Mouse (Mus musculus) MEL (cell line): Measurements from ENCODE around the gene Zbtb38. TPM values are rescaled to one million over a fixed set of nuclear protein-coding genes. Genes with fewer than 3 reads are reported as not detected.

Experiments
- DNase-seq: peaks from one replicate; pipeline ENCODE4 v3.0.0; 2011; ENCODE audit warnings: low read depth, low spot score
- H3K27ac ChIP-seq: 2 replicates; pipeline ENCODE4 v1.5.1; 2012; ENCODE audit warnings: low read depth, mild to moderate bottlenecking, control low read depth, low read length, moderate library complexity; ENCODE audit not compliant: control insufficient read depth
- H3K27me3 ChIP-seq, 2 experiments: fragments of 150-350 bp in 1 of 2; sonication (generic) in 1 of 2; 2 replicates each; pipeline ENCODE4 v1.6.1; 2012; ENCODE audit warnings: low read length in 2 of 2, mild to moderate bottlenecking in 2 of 2, improper control_type of control experiment in 1 of 2, moderate library complexity in 1 of 2; ENCODE audit not compliant: insufficient read depth in 2 of 2, control insufficient read depth in 1 of 2
- H3K36me3 ChIP-seq, 2 experiments: 2 replicates each; pipeline ENCODE4 v1.6.1; 2012 to 2014; ENCODE audit warnings: low read length in 2 of 2, improper control_type of control experiment in 1 of 2, inconsistent platforms in 1 of 2, mild to moderate bottlenecking in 1 of 2; ENCODE audit not compliant: insufficient read depth in 2 of 2, control insufficient read depth in 1 of 2
- H3K4me1 ChIP-seq, 2 experiments: fragments of 150-350 bp in 1 of 2; sonication (generic) in 1 of 2; 2 replicates each; pipeline ENCODE4 v1.6.1; 2012; ENCODE audit warnings: low read length in 2 of 2, improper control_type of control experiment in 1 of 2, mild to moderate bottlenecking in 1 of 2; ENCODE audit not compliant: insufficient read depth in 2 of 2, control insufficient read depth in 1 of 2
- H3K4me3 ChIP-seq, 2 experiments: fragments of 150-350 bp in 1 of 2; sonication (generic) in 1 of 2; 2 replicates each; pipeline ENCODE4 v1.5.1; 2012; ENCODE audit warnings: low read depth in 2 of 2, low read length in 2 of 2, mild to moderate bottlenecking in 2 of 2, moderate library complexity in 2 of 2, control low read depth in 1 of 2, improper control_type of control experiment in 1 of 2; ENCODE audit not compliant: control insufficient read depth in 1 of 2, insufficient read depth in 1 of 2
- H3K79me2 ChIP-seq: 2 replicates; pipeline ENCODE4 v1.6.1; 2012; ENCODE audit warnings: mild to moderate bottlenecking, low read length, moderate library complexity; ENCODE audit not compliant: control insufficient read depth, poor library complexity, insufficient read depth
- H3K9ac ChIP-seq: 2 replicates; pipeline ENCODE4 v1.6.1; 2012; ENCODE audit warnings: low read depth, mild to moderate bottlenecking, control low read depth, low read length, moderate library complexity; ENCODE audit not compliant: control insufficient read depth, poor library complexity, severe bottlenecking
- H3K9me3 ChIP-seq: fragments of 150-350 bp; sonication (generic); replicated peaks from 2 replicates; pipeline ENCODE4 v1.6.1; 2012; ENCODE audit warnings: mild to moderate bottlenecking, low read length, improper control_type of control experiment, moderate library complexity; ENCODE audit not compliant: insufficient read depth
- BHLHE40 ChIP-seq: IDR thresholded peaks from 2 replicates; pipeline ENCODE4 v1.6.1; 2012; ENCODE audit warnings: low read depth, mild to moderate bottlenecking, inconsistent platforms, low read length, improper control_type of control experiment, borderline replicate concordance
- CHD1 ChIP-seq: IDR thresholded peaks from 2 replicates; pipeline ENCODE4 v1.6.1; 2012; ENCODE audit warnings: low read depth, mild to moderate bottlenecking, inconsistent platforms, low read length, improper control_type of control experiment
- CHD2 ChIP-seq: IDR thresholded peaks from 2 replicates; pipeline ENCODE4 v1.6.1; 2011; ENCODE audit warnings: low read length, improper control_type of control experiment
- CTCF ChIP-seq, 3 experiments: IDR thresholded peaks in 2 of 3; conservative IDR thresholded peaks in 1 of 3; 2 replicates each; pipeline ENCODE4 v1.5.1; 2011 to 2012; ENCODE audit warnings: low read length in 3 of 3, low read depth in 2 of 3, mild to moderate bottlenecking in 2 of 3, improper control_type of control experiment in 1 of 3, inconsistent platforms in 1 of 3, mixed read lengths in 1 of 3, moderate library complexity in 1 of 3; ENCODE audit not compliant: control insufficient read depth in 1 of 3, insufficient read depth in 1 of 3, poor library complexity in 1 of 3, severe bottlenecking in 1 of 3
- E2F4 ChIP-seq: IDR thresholded peaks from 2 replicates; pipeline ENCODE4 v1.6.1; 2011; ENCODE audit warnings: low read depth, low read length, improper control_type of control experiment, borderline replicate concordance
- ELF1 ChIP-seq: IDR thresholded peaks from 2 replicates; pipeline ENCODE4 v1.6.1; 2014; ENCODE audit warnings: low read depth, mild to moderate bottlenecking, inconsistent platforms, low read length, improper control_type of control experiment, moderate library complexity
- EP300 ChIP-seq, 2 experiments: IDR thresholded peaks; 2 replicates each; pipeline ENCODE4 v1.6.1; 2011; ENCODE audit warnings: improper control_type of control experiment in 2 of 2, low read length in 2 of 2, low read depth in 1 of 2, mild to moderate bottlenecking in 1 of 2
- ETS1 ChIP-seq: IDR thresholded peaks from 2 replicates; pipeline ENCODE4 v1.6.1; 2012; ENCODE audit warnings: low read depth, mild to moderate bottlenecking, inconsistent platforms, low read length, improper control_type of control experiment, moderate library complexity
- GABPA ChIP-seq: IDR thresholded peaks from 2 replicates; pipeline ENCODE4 v1.6.1; 2012; ENCODE audit warnings: low read depth, mild to moderate bottlenecking, inconsistent platforms, low read length, improper control_type of control experiment, moderate library complexity
- GATA1 ChIP-seq: IDR thresholded peaks from 2 replicates; pipeline ENCODE4 v1.6.1; 2011; ENCODE audit warnings: low read depth, low read length, improper control_type of control experiment
- HCFC1 ChIP-seq: IDR thresholded peaks from 2 replicates; pipeline ENCODE4 v1.6.1; 2012; ENCODE audit warnings: low read depth, mild to moderate bottlenecking, inconsistent platforms, low read length, improper control_type of control experiment, moderate library complexity
- JUND ChIP-seq: IDR thresholded peaks from 2 replicates; pipeline ENCODE4 v1.6.1; 2011; ENCODE audit warnings: low read depth, mild to moderate bottlenecking, improper control_type of control experiment, low read length
- KAT2A ChIP-seq: conservative IDR thresholded peaks from 2 replicates; pipeline ENCODE4 v1.6.1; 2012; ENCODE audit warnings: low read depth, low read length, improper control_type of control experiment, inconsistent platforms
- MAFK ChIP-seq: IDR thresholded peaks from 2 replicates; pipeline ENCODE4 v1.6.1; 2011; ENCODE audit warnings: low read depth, mild to moderate bottlenecking, low read length, improper control_type of control experiment, borderline replicate concordance
- MAX ChIP-seq: IDR thresholded peaks from 2 replicates; pipeline ENCODE4 v1.6.1; 2011; ENCODE audit warnings: low read length, improper control_type of control experiment
- MAZ ChIP-seq: IDR thresholded peaks from 2 replicates; pipeline ENCODE4 v1.6.1; 2012; ENCODE audit warnings: low read depth, mild to moderate bottlenecking, inconsistent platforms, low read length, improper control_type of control experiment
- MEF2A ChIP-seq: IDR thresholded peaks from 2 replicates; pipeline ENCODE4 v1.6.1; 2014; ENCODE audit warnings: low read depth, mild to moderate bottlenecking, inconsistent platforms, low read length, improper control_type of control experiment; ENCODE audit not compliant: poor library complexity, insufficient replicate concordance, severe bottlenecking; ENCODE audit errors: extremely low read depth
- MXI1 ChIP-seq: IDR thresholded peaks from 2 replicates; pipeline ENCODE4 v1.6.1; 2011; ENCODE audit warnings: mild to moderate bottlenecking, low read depth, low read length, improper control_type of control experiment
- MYB ChIP-seq: IDR thresholded peaks from 2 replicates; pipeline ENCODE4 v1.6.1; 2011; ENCODE audit warnings: mild to moderate bottlenecking, low read depth, low read length, improper control_type of control experiment
- MYC ChIP-seq: IDR thresholded peaks from 2 replicates; pipeline ENCODE4 v1.6.1; 2011; ENCODE audit warnings: low read depth, mild to moderate bottlenecking, low read length, improper control_type of control experiment, moderate library complexity
- NELFE ChIP-seq: IDR thresholded peaks from 2 replicates; pipeline ENCODE4 v1.6.1; 2011; ENCODE audit warnings: low read depth, low read length, improper control_type of control experiment
- NRF1 ChIP-seq: IDR thresholded peaks from 2 replicates; pipeline ENCODE4 v1.6.1; 2014; ENCODE audit warnings: low read depth, mild to moderate bottlenecking, inconsistent platforms, low read length, improper control_type of control experiment, moderate library complexity; ENCODE audit not compliant: poor library complexity, insufficient read depth, severe bottlenecking
- POLR2A ChIP-seq, 2 experiments: IDR thresholded peaks; 2 replicates each; pipeline ENCODE4 v1.6.1; 2011 to 2012; ENCODE audit warnings: low read length in 2 of 2, mild to moderate bottlenecking in 2 of 2, control low read depth in 1 of 2, improper control_type of control experiment in 1 of 2, low read depth in 1 of 2, moderate library complexity in 1 of 2; ENCODE audit not compliant: control insufficient read depth in 1 of 2, insufficient read depth in 1 of 2, poor library complexity in 1 of 2
- POLR2AphosphoS2 ChIP-seq: IDR thresholded peaks from 2 replicates; pipeline ENCODE4 v1.6.1; 2011; ENCODE audit warnings: low read length, improper control_type of control experiment
- POLR2AphosphoS5 ChIP-seq: IDR thresholded peaks from 2 replicates; pipeline ENCODE4 v1.6.1; 2012; ENCODE audit warnings: low read depth, borderline replicate concordance, mild to moderate bottlenecking, inconsistent platforms, low read length, moderate library complexity, mixed read lengths
- RAD21 ChIP-seq: IDR thresholded peaks from 2 replicates; pipeline ENCODE4 v1.6.1; 2011; ENCODE audit warnings: mild to moderate bottlenecking, low read depth, low read length, improper control_type of control experiment
- RCOR1 ChIP-seq: IDR thresholded peaks from 2 replicates; pipeline ENCODE4 v1.6.1; 2012; ENCODE audit warnings: low read depth, mild to moderate bottlenecking, inconsistent platforms, low read length, improper control_type of control experiment
- SIN3A ChIP-seq: IDR thresholded peaks from 2 replicates; pipeline ENCODE4 v1.6.1; 2012; ENCODE audit warnings: low read length, improper control_type of control experiment, inconsistent platforms
- SMC3 ChIP-seq: IDR thresholded peaks from 2 replicates; pipeline ENCODE4 v1.6.1; 2011; ENCODE audit warnings: low read depth, low read length, improper control_type of control experiment
- TAL1 ChIP-seq: IDR thresholded peaks from 2 replicates; pipeline ENCODE4 v1.6.1; 2012; ENCODE audit warnings: mild to moderate bottlenecking, inconsistent platforms, low read length, moderate library complexity, mixed read lengths
- TBP ChIP-seq: IDR thresholded peaks from 2 replicates; pipeline ENCODE4 v1.8.0; 2011; ENCODE audit warnings: low read depth, low read length, improper control_type of control experiment
- TCF12 ChIP-seq: IDR thresholded peaks from 2 replicates; pipeline ENCODE4 v1.6.1; 2014; ENCODE audit warnings: low read depth, mild to moderate bottlenecking, inconsistent platforms, low read length, improper control_type of control experiment, moderate library complexity
- UBTF ChIP-seq: IDR thresholded peaks from 2 replicates; pipeline ENCODE4 v1.6.1; 2012; ENCODE audit warnings: low read depth, mild to moderate bottlenecking, inconsistent platforms, low read length, improper control_type of control experiment, moderate library complexity, borderline replicate concordance; ENCODE audit not compliant: insufficient read depth
- USF1 ChIP-seq: IDR thresholded peaks from 2 replicates; pipeline ENCODE4 v1.6.1; 2014; ENCODE audit warnings: low read depth, mild to moderate bottlenecking, inconsistent platforms, low read length, improper control_type of control experiment, moderate library complexity
- USF2 ChIP-seq, 2 experiments: IDR thresholded peaks; 2 replicates each; pipeline ENCODE4 v1.6.1; 2011 to 2012; ENCODE audit warnings: improper control_type of control experiment in 2 of 2, low read length in 2 of 2, borderline replicate concordance in 1 of 2, inconsistent platforms in 1 of 2, low read depth in 1 of 2, mild to moderate bottlenecking in 1 of 2; ENCODE audit not compliant: insufficient read depth in 1 of 2
- ZC3H11A ChIP-seq: IDR thresholded peaks from 2 replicates; pipeline ENCODE4 v1.6.1; 2012; ENCODE audit warnings: low read depth, mild to moderate bottlenecking, inconsistent platforms, low read length, improper control_type of control experiment
- ZMIZ1 ChIP-seq: IDR thresholded peaks from 2 replicates; pipeline ENCODE4 v1.6.1; 2012; ENCODE audit warnings: low read depth, mild to moderate bottlenecking, inconsistent platforms, low read length, improper control_type of control experiment, moderate library complexity
- ZNF384 ChIP-seq: IDR thresholded peaks from 2 replicates; pipeline ENCODE4 v1.6.1; 2012; ENCODE audit warnings: low read depth, mild to moderate bottlenecking, inconsistent platforms, low read length, improper control_type of control experiment
- polyA plus RNA-seq, 2 experiments: library from polyadenylated mRNA; stranded (reverse) in 1 of 2; unstranded in 1 of 2; fragments of >175 nt in 1 of 2; fragments of >200 nt in 1 of 2; gene quantifications; 2 replicates each; pipeline versions ENCODE4 v1.2.1 to v1.2.4; 2012; ENCODE audit warnings: low replicate concordance in 2 of 2, low read depth in 1 of 2; ENCODE audit not compliant: insufficient read length in 2 of 2, insufficient read depth in 1 of 2, missing spikeins in 1 of 2
- total RNA-seq: library from RNA; depleted of rRNA; stranded (reverse); fragments of 300-350 nt; gene quantifications from 2 replicates; pipeline ENCODE4 v1.2.3, GENCODE M21; 2012

Zbtb38 gene
- total and polyA plus RNA-seq, 3 experiments = 10.9 to 65.0 (median 12.2) TPM

- H3K4me3 ChIP-seq = 0 out of 4 replicates have a peak overlapping the region, but pooled peaks of 1 of the 2 experiments have one; percentile 5
- DNase-seq = peak; percentile 94
- no peaks in the 10 kb centered on the region; the same call in 1 of the 2 replicates for H3K79me2 ChIP-seq
- peaks cover 0 to 43% of the 10 kb centered on the region in 2 experiments; a peak in 2 of 4 replicates for H3K36me3 ChIP-seq
- peaks cover 17 to 37% of the 10 kb centered on the region in 2 experiments for H3K4me1 ChIP-seq
- H3K9ac ChIP-seq = no peak overlapping the region; the same call in 1 of the 2 replicates
- H3K27me3 ChIP-seq = no peaks in the 10 kb centered on the region
- H3K9me3 ChIP-seq = no peaks in the 10 kb centered on the region
- peak overlapping the region; percentile 74 for H3K27ac ChIP-seq
- TF ChIP-seq E2F4 = no peak
- TF ChIP-seq CHD2 = no peak
- no peak for TF ChIP-seq SMC3
- TF ChIP-seq MAZ = no peak
- TF ChIP-seq POLR2AphosphoS5 = no peak
- TF ChIP-seq ZC3H11A = no peak
- TF ChIP-seq BHLHE40 = peak; percentile 67; the same call in 1 of the 2 replicates
- peak; percentile 77; the same call in 1 of the 2 replicates for TF ChIP-seq MYC
- TF ChIP-seq HCFC1 = 0 out of 2 replicates have a peak, but pooled peaks have one; percentile 10
- no peak for TF ChIP-seq NRF1
- TF ChIP-seq RCOR1 = peak; percentile 93
- no peak for TF ChIP-seq GABPA
- peak; percentile 65 for TF ChIP-seq SIN3A
- peak; percentile 82 to 86 for TF ChIP-seq EP300 (IDR thresholded peaks at IDR 0.05; ENCODE audit: low read depth in 1 of 2, low read length in 2 of 2)
- 0 out of 2 replicates have a peak, but pooled peaks have one; percentile 6 for TF ChIP-seq MEF2A
- no peak for TF ChIP-seq UBTF
- no peak for TF ChIP-seq USF1
- TF ChIP-seq ZNF384 = no peak
- TF ChIP-seq TBP = peak; percentile 47; the same call in 1 of the 2 replicates
- TF ChIP-seq MAFK = no peak
- TF ChIP-seq USF2 (IDR thresholded peaks at IDR 0.05; ENCODE audit: borderline replicate concordance in 1 of 2, insufficient read depth in 1 of 2, low read depth in 1 of 2, low read length in 2 of 2) = no peak
- no peak for TF ChIP-seq POLR2AphosphoS2
- TF ChIP-seq JUND = no peak
- TF ChIP-seq CTCF (IDR thresholded peaks at IDR 0.05 in 2 of 3, conservative IDR thresholded peaks at IDR 0.05 in 1 of 3; ENCODE audit: control insufficient read depth in 1 of 3, insufficient read depth in 1 of 3, low read depth in 2 of 3, low read length in 3 of 3, poor library complexity in 1 of 3, severe bottlenecking in 1 of 3) = no peak
- TF ChIP-seq MYB = no peak
- TF ChIP-seq GATA1 = peak; percentile 75
- no peak for TF ChIP-seq ELF1
- peak; percentile 84 for TF ChIP-seq ETS1
- no peak for TF ChIP-seq CHD1
- peak; percentile 74 for TF ChIP-seq MAX
- TF ChIP-seq MXI1 = peak; percentile 80
- no peak for TF ChIP-seq KAT2A
- no peak for TF ChIP-seq POLR2A (IDR thresholded peaks at IDR 0.05; ENCODE audit: control insufficient read depth in 1 of 2, insufficient read depth in 1 of 2, low read depth in 1 of 2, low read length in 2 of 2, poor library complexity in 1 of 2)
- TF ChIP-seq RAD21 = no peak
- TF ChIP-seq TAL1 = no peak
- peak; percentile 67 for TF ChIP-seq TCF12
- TF ChIP-seq ZMIZ1 = no peak
- TF ChIP-seq NELFE = no peak
Measured at GRCm38 (mm10) chr9:96769651-96770050, 17.0 kb upstream of the Zbtb38 start.
